Mouse (Mus musculus): Measurements from ENCODE around the gene Tmtc2.

Gene Tmtc2

DNA sequence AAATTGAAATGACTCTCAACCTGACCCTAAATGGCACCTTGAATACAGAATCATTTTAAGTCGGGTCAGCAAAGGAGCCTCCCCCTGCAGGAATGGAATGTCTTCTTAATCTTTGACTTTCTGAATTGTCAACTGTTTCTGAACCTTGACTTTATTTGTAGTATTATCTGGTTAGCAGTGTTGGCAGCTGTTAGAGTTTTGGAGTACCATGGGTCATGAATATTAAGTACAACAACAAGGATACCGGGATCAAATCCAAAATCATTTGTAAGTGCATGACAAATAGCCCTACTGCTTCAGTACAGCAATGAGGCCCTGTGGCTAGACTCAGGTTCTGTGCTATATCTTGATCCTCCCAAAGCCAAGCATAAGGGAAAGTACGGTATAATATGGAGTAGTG lies 170.3 kb downstream of the Tmtc2 start:
- DNase-seq: no peak

DNA sequence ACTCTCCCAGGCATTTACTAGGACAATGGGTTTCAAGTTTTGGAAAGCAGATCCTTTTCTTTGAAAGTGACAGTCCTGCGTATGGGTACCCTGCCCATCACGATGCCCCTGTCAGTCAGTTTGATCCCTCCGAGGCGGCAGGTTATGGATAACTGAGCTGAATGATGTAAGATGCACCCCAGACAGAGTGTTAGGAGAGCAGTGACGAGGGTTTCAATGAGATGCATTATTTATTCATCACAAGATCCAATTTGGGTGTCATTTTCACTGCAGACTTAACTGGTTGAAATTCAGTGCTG lies 171.8 kb downstream of the Tmtc2 start:
- DNase-seq: no peak

DNA sequence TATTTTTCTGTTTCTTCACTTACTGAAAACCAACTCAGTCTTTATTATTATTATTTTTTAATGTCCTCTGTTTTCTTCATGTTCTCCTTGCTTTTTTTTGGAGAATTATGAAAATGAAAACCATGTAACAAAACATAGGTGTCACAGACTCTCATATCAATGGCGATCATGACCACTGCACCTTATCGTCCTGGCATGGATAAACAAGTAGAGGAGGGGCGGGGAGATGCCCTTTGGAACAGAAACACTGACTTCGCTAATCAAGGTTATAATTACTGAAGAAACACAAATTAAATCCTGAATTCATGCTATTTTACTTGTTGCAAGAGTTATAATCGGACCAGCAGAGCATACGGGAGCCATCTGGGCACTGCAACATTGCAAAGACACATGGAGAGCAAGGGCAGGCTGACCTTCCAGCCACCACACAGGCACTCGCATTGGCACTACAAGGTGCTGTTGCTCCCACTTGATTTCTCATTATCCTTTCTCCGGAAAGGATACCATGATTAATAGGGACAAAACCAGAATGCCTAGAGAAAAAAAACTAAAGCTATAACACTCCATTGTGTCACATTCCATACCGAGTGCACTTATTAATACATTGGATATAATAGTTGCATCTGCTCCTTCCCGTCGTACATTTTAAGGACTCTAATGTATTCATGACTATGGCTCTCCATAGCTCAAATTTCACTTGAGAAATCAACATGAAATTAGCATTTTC lies 172.3 kb downstream of the Tmtc2 start:
- no peak for DNase-seq

DNA sequence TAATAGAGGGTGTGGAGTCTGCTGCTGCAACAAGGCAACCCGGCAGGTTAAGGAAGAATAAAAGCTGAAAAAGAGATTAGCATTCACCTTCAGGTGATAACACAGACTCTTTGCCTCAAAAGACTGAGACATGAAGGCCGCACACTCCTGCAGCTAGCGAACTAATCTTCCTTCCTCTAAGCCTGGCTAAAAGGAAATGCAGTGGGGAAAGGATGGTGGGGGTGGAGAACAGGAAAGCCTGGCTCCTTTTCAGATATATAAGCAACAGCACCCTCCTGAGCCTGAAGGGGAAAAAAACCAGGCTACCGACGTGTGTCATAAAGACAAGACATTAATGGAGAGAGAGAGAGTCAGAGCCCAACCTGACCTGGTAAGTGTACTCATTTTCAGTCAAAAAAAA lies 174.9 kb downstream of the Tmtc2 start:
- DNase-seq: no peak

DNA sequence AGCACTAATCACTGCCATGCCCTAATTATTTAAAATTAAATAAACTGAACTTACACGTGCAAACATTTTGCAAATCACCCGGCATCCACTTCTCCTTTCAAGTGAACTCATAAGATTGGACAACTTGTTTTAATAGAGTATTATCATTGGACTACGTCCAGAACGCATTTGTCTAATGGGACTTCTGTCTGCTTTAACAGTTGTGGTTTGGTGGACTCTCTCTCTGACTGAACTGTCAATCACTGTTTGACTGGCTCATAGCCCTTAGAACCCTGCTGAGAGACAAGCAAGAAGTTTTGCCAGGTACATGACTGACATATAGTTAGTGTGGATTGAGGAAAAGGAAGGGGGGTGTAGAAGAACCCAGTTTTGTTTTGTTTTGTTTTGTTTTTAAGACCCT lies 190.2 kb downstream of the Tmtc2 start:
- DNase-seq: no peak

DNA sequence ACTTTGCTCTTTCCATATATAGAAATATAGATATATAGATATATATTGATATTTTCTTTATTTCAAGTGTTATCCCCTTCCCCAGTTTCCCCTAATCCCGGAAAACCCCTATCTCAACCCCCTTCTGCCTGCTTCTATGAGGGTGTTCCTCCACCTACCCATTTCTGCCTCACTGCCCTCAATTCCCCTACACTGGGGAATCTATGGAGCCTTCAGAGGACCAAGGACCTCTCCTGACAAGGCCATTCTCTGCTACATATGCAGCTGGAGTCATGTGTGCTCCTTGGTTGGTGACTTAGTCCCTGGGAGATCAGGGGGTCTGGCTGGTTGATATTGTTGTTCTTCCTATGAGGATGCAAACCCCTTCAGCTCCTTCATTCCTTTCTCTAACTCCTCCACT lies 192.5 kb downstream of the Tmtc2 start:
- DNase-seq: no peak

DNA sequence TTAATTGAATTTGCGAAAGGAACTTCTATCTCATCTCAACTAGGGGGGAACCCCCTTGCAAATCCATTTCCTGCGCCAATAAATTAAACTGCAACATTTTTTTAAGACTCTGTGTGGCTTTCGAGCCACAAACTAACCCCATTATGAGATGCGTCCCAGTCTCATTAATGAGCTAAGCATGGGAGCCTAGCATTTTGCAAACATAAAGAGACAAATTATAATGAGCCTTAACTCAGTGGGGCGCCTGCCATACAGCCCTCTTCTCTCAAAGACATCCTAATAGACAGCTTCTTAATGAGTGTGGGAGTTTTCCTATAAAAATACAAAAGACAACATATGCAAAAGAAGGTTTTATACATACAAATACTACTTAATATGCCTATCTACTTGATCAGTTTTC lies 193.0 kb downstream of the Tmtc2 start:
- DNase-seq: no peak

DNA sequence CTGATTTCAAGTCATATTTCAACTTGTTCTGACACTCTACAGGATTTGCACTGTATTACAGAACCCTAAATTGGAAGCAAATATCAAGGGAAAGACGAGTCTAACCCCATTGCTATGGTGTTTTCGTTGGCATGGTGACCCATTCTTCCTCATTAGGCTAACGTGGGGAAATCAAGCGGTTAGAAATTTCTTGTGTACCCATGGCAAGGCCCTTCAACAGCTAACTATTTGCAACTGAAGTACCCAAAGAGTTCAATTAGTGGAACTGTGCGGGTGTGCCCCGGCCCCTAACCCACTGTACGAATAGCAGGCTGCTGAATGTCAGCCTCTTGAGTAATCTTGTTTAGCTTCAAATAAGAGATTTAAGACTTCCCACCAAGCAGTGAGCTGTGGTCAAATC lies 193.7 kb downstream of the Tmtc2 start:
- DNase-seq: no peak

DNA sequence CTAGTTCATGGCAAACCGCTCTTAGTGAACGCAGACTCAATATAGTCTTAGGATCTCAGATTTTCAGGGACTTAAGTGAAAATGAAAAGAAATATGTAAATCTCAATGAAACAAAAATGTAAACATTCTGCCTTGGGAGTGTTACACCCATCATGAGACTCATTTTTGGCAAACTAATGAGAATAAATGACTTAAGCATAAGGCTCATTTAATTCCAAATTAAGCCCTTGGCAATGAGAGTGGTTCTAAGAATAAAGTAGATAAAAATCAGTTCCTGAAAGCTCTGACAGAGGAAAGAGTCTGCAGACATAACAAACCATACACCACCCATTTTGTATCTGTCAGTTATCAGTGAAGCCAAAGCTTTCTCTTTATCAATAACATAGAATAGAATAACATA lies 196.5 kb downstream of the Tmtc2 start:
- no peak for DNase-seq

DNA sequence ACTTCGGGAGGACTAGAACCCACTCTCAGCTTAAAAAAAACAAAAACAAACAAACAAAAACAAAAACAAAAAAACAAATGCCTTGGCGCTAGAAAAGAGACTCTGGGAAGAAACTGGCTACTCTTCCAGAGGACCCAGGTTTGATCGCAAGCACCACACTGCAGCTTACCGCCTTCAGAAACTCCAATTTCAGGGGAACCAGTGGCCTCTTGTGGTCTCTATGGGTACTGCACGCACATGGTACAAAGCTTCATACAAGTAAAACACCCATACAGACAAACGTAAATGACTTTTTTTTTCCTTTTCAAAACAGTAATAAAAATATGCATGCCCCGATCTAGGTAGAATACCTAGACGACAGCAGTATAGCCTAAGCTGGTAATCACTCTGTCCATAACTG lies 201.0 kb downstream of the Tmtc2 start:
- peak in 1 of 2 experiments; percentile 5 for DNase-seq

DNA sequence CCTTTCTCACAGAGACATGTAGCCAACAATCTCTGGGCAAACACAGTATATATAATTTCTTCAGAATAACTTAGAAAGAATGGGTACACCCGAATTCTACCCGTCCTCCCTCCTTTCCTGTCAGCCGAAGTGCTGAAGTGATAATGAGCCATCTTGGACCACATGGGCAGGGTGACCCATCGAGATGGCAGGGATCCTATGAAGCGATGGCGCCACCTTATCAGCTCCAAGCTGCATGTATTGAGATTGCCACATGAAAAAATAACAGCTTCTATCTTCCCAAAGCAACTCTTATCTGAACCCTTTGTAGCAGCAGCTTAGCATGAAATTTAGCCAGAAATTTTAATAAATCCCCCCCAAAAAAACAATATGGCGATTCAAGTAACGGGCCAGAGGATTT lies 206.0 kb downstream of the Tmtc2 start:
- no peak for DNase-seq

DNA sequence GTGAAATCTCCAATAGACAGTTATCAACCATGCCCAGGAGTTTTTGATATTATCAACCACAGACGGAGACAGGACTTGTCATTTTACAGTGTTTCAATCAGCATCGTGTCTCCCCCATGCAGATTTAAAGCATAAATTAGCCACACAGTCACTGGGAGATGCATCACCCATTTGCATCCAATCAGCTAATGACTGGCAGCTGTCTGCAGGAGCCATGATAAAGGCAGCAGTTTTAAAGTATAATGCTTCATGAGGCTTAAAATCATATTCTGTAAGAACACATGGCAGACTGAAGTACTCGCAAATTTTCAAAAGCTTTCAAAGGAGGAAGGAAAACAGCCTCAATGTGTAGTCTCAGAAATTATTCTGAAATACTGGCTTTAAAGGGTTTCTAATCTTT lies 209.8 kb downstream of the Tmtc2 start:
- no peak for DNase-seq

DNA sequence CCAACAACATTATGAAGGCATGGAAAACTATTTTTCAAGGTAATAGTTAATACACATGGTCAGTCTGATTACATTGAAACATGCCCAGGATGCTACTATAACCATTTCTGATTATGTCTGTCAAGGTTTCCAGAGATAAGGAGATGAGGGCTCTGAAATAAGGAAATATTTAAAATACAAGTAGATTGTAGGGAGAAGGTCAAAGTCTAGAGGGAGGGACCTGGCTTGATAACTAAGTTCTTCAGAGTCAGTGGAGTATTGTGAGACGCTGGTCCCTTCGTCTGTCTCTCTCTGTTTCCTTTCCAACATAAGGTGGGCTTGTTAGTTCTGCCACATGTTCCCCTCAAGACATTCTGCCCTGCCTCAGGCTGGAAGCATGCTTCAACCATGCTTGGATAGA lies 223.9 kb downstream of the Tmtc2 start:
- no peak for DNase-seq

DNA sequence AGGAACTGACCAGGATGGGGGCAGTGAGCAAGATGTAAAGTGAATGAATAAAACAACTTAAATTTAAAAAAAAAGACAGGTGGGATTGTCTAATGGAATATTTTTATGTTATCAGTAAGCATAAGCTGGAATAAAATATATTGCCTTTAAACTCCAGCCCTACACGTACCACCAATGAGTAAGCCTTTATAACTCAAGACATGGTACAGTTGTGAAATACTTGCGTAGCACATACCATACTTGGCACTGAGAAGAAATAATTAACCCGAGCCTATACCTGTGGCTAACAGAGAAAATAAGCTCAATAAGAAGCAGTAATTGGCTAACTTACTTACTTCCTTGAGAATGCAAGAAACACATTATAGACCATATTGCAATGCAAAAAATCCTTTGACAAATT lies 228.3 kb downstream of the Tmtc2 start:
- no peak for DNase-seq

DNA sequence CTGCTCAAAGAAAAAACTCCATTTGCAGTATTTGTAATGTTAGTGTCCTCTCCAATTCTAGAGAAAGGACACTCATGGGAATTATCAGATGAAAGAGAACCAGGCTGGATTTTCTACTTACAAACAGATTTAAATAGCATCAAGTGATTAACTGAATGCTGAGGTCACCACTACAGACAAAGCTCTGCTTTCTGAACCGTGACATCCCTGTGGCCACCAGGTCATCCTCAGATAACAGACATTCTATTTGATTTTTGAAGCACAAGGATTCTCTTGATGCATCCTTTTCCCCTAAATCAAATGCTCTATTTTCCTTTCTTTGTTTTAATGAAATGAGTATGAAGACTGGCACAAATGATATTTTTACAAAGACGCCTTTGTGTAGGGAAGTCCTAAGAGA lies 241.4 kb downstream of the Tmtc2 start:
- no peak for DNase-seq

DNA sequence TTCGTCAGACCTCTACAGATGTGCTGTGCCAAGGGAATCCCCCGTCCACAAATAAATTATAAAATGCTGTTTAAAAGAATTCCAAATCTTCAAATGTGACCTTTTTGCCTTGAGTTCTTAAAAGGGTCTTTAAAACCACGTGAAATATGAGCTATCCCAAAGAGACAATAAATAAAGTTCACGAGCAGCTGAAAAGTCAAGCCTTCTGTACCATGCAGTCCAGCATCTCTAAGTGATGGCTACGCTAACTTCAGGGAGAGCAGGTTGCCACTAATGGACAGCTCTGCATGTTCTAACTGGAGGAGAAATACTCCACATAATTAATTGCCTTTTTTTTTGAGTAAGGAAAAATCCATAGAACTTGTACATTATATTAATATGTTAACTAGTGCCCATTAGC lies 243.9 kb downstream of the Tmtc2 start:
- DNase-seq: no peak

DNA sequence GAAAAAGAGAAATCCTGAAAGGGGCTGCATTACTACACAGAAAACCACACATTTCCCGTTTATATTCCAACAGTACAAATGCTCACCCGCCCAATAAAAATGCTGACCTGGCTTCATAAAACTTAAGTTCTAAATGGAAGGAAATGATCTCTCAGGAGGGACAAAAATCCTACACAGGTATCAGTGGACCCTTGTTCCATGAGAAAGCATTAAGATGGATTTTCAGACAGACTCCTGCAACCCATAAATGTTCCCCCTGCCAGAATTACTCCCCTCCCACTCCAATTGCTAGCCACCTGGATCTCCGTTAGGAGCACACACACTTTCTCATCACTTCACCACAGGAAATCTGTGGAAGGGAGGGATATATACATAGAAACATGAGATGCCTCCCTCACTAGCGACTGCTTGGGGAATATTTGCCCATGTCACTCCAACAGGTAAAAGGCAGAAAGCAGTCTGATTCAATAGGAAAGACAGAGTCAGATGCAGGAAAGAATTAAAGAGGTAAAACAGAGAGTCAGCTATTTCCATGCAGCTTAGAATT lies 250.5 kb downstream of the Tmtc2 start:
- DNase-seq: no peak

DNA sequence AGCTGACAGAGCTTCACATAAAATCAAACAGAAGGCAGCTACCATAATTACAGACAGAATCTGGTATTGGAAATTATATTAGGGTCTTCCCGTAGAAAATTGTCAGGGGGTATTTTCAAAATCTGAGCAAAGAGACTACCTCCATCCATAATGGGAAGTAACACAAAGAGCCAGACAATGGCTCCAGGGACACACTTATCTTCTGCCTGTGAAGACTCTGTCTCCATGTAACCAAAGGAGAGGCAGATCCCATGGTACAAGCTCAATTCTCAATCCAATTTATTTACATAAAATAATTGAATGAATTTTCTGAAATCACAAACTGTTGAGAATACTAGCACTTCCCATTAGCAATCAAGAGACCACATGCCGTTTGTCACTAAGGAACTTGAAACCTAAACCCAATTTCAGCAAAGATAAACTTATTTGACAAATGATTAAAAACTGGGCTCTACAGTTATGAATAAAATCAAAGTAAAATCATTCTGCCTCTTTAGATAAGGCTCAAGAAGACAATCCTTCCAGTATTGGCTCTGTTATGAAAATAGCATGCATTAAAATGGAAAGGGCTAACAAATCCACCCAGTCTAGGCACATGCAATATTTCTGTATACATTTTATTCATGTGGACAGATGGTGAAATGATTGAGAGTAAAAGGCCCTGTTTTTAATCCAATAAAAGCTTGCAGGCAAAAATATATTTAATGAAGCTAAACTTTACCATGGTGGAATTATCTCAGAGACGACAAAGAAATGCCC lies 254.8 kb downstream of the Tmtc2 start:
- DNase-seq: no peak

DNA sequence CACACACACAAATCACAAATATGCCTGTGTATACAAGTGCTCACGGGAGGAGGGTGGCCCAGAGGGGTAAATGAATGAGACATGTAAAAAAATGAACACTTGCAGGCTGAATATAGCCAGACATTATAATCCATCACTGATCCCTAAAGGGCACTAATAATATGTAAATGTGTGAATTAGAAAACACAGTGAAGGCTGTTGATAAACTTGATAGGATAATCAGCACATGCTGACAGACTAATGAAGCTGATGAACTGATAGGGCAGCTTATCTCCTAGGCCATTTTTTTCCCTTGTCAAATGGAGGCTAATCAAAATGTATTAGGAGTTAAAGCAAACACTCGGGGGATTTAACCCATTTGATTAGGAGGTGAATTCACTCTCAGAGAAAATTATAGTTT lies 255.4 kb downstream of the Tmtc2 start:
- DNase-seq: no peak

DNA sequence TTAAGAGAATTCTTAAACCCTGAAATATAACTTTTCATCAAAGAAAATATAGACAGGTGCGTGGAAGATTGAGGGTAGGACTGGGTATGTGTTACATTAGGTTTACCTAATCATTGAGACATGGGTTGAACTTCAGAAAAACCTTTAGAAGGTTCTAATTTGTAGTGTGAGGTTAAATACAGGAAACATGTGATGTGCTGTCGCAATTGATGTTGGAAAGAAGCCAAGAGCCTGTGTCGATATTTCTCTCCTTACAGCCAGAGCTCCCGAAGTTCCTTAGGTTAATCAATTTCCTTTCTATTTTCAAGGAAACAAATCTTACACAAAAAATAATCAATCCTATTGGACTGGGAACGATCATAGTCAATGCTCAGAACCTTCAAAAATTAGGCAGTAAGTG lies 261.3 kb downstream of the Tmtc2 start:
- no peak for DNase-seq

DNA sequence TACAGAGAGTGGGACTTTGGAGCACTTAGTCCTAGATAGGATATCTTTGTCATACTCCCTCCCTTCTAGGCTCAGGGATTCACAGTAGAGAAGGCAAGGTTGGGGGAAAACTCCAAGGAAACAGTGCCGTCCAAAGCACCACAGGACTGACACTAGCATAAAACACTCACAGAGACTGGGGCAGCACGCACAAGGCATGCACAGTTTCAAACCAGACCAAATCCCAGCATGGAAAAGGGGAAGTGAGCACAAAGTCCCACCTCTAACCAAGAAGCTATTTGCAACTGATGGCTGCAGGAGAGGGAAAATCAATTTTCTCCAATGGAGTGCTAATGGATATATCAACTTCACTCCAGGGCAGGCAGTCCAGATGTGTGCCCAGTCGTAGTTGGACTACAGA lies 276.7 kb downstream of the Tmtc2 start:
- no peak for DNase-seq

DNA sequence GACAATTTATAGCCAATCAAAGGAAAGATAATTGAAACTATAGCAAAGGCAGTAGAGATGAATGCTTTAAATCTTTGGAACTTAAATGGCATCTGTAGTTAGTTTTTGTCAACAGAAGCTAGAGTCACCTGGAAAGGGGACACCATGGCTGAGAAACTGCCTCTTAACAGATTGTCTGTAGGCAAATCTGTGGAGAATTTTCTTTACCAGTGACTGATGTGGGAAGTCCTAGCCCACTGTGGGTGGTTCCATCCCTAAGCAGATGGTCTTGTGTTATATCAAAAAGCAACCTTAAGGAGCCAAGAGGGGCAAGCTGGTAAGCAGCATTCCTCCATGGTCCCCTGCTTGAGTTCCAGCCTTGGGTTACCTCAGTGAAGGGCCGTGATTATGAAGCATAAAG lies 281.3 kb downstream of the Tmtc2 start:
- no peak for DNase-seq

DNA sequence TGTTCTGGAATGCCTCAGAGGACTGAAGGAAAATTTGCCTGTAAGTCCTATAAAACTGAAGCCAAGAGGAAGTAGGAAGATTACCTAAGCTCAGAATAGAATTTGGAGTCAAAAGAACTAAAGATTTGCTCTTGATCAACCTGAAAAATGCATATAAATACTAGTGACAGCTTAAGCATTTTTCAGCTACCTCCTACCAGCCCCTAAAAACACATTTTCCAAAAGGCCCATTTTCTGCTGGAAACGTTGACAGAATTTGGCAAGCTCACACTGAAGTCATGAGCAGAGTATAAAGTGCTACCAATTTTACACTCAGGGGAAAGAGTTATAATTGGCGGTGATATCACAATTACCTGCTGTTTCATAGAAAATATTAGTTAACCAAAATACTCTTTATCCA lies 285.8 kb downstream of the Tmtc2 start:
- no peak for DNase-seq

DNA sequence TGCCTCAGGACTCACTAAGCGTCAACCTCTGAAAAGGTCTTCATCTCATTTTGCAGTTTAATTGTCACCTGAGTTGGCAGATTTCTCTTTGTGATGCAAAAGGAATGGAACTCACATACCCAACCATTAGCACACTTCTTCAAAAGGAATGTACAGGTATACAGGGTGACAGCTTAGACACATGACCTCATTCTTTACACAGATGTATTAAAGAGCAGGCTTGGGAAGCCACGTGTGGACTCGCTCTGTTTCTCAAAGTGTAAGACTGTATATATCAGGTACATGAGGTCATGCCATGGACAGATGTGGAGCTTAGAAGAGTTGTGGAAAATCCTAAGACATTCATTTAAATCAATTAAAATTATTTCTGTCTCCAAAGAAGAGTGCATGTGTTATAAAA lies 286.7 kb downstream of the Tmtc2 start:
- no peak for DNase-seq

DNA sequence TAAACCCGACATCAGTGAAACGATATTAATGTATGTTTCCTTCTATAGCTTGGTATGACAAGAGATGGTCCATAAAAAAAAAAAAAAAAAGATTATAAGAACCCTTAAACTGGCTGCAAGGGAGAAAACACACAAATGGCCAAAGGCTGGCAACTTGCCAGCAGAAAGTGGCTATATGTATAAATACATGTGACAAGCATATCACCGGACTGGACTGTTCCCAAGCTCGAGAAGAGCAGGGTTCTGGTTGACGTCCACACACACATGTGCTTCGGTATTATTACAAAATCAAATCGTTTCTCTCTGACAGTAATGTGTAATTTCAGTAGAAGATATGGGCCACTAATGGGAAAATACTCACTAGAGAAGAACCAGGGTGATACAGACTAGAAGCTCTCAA lies 287.2 kb downstream of the Tmtc2 start:
- DNase-seq: no peak
